Mouse (Mus musculus) heart, embryonic 14.5 days (tissue): ENCODE results near the gene Lasp1. TPM values are rescaled to one million over a fixed set of nuclear protein-coding genes. Genes with fewer than 3 reads are reported as not detected.
"Not testable (repeated sequence)": the region's sequence is repeated elsewhere in the genome, so short reads cannot be mapped to it uniquely, and the experiment has no call there.

Experiments
- ATAC-seq: fragments of 200-750 bp; cut with Nextera tagmentation; 2 replicates; pipeline ENCODE4 v1.8.0; 2017; ENCODE audit warnings: low read depth, moderate TSS enrichment; ENCODE audit not compliant: insufficient number of reproducible peaks, insufficient read depth, low FRiP score
- H3K27ac ChIP-seq, 2 experiments: fragments of 200-500 bp in 1 of 2; fragments of 300-500 bp in 1 of 2; sonication (generic) in 1 of 2; replicated peaks in 1 of 2; 2 replicates each; pipeline ENCODE4 v1.5.1; 2012 to 2014; ENCODE audit warnings: low read depth in 2 of 2, low read length in 2 of 2, control low read depth in 1 of 2, mild to moderate bottlenecking in 1 of 2, mixed read lengths in 1 of 2; ENCODE audit not compliant: control insufficient read depth in 1 of 2, insufficient read depth in 1 of 2
- H3K27me3 ChIP-seq: fragments of 300-500 bp; sonication (generic); 2 replicates; pipeline ENCODE4 v1.6.1; 2014; ENCODE audit warnings: mild to moderate bottlenecking, low read length, control low read depth; ENCODE audit not compliant: control insufficient read depth, insufficient read depth
- H3K36me3 ChIP-seq: fragments of 300-500 bp; sonication (generic); 2 replicates; pipeline ENCODE4 v1.6.1; 2014; ENCODE audit warnings: mild to moderate bottlenecking, control low read depth, low read length, mixed read lengths; ENCODE audit not compliant: control insufficient read depth, insufficient read depth
- H3K4me1 ChIP-seq, 2 experiments: fragments of 200-500 bp in 1 of 2; fragments of 300-500 bp in 1 of 2; sonication (generic) in 1 of 2; 2 replicates each; pipeline ENCODE4 v1.6.1; 2012 to 2014; ENCODE audit warnings: low read length in 2 of 2, control low read depth in 1 of 2, mixed read lengths in 1 of 2; ENCODE audit not compliant: control insufficient read depth in 2 of 2, insufficient read depth in 2 of 2
- H3K4me2 ChIP-seq: fragments of 300-500 bp; sonication (generic); 2 replicates; pipeline ENCODE4 v1.6.1; 2014; ENCODE audit warnings: mild to moderate bottlenecking, low read length
- H3K4me3 ChIP-seq, 2 experiments: fragments of 200-500 bp in 1 of 2; fragments of 300-500 bp in 1 of 2; sonication (generic) in 1 of 2; 2 replicates each; pipeline ENCODE4 v1.5.1; 2012 to 2014; ENCODE audit warnings: low read length in 2 of 2, mild to moderate bottlenecking in 2 of 2, control low read depth in 1 of 2, low read depth in 1 of 2, moderate library complexity in 1 of 2; ENCODE audit not compliant: control insufficient read depth in 1 of 2, insufficient read depth in 1 of 2
- H3K9ac ChIP-seq: fragments of 300-500 bp; sonication (generic); 2 replicates; pipeline ENCODE4 v1.6.1; 2014; ENCODE audit warnings: mild to moderate bottlenecking, low read length
- H3K9me3 ChIP-seq: fragments of 300-500 bp; sonication (generic); 2 replicates; pipeline ENCODE4 v1.6.1; 2016; ENCODE audit warnings: low read length, control low read depth; ENCODE audit not compliant: control insufficient read depth
- WGBS: fragments of 180-500 bp; shearing (Covaris S2); extraction: QIAGEN DNeasy Blood & Tissue Kit; methylation state at CpG from one replicate; pipeline ENCODE4 v1.1.7; 2014; 5-methylcytosine and 5-hydroxymethylcytosine counted together
- polyA plus RNA-seq: library from polyadenylated mRNA; unstranded; fragments of >200 nt; fragmentation: Nextera tagmentation; extraction: Ambion mirVana; gene quantifications from 2 replicates; pipeline ENCODE4 v1.2.1, GENCODE M21; 2014

The Lasp1 gene
- polyA plus RNA-seq, 1 experiment from 2014 or later = 28.1 TPM

- WGBS = 67% methylated on average over 2 of the region's 2 CpGs
- H3K4me3 ChIP-seq = no peak overlapping the region
- no peak overlapping the region for H3K4me2 ChIP-seq
- H3K9ac ChIP-seq = no peak overlapping the region
- ATAC-seq = no peak
- no peak overlapping the region for H3K27ac ChIP-seq
- H3K27me3 ChIP-seq = no peaks in the 10 kb centered on the region
- no peaks in the 10 kb centered on the region for H3K9me3 ChIP-seq
- no peaks in the 10 kb centered on the region for H3K4me1 ChIP-seq
- no peaks in the 10 kb centered on the region for H3K36me3 ChIP-seq
These were observed 63.3 kb downstream of the Lasp1 start for GRCm38 (mm10) chr11:97862148-97862547.

GRCm38 (mm10) chr11:97865421-97865820, 66.6 kb downstream of the Lasp1 start:
- ATAC-seq = no peak
- 83% methylated on average over 5 of the region's 5 CpGs for WGBS

GRCm38 (mm10) chr11:97866091-97866888, 67.5 kb downstream of the Lasp1 start:
- no peak overlapping the region for H3K27ac ChIP-seq
- no peaks in the 10 kb centered on the region for H3K4me1 ChIP-seq
- no peak overlapping the region for H3K4me3 ChIP-seq
- no peaks in the 10 kb centered on the region for H3K9me3 ChIP-seq
- H3K36me3 ChIP-seq = no peaks in the 10 kb centered on the region
- no peak overlapping the region for H3K9ac ChIP-seq
- no peak overlapping the region for H3K4me2 ChIP-seq
- ATAC-seq = no peak
- 90% methylated on average over 3 of the region's 3 CpGs for WGBS
- no peaks in the 10 kb centered on the region for H3K27me3 ChIP-seq

More at GRCm38 (mm10) chr11:97865421-97865820, 66.6 kb downstream of the Lasp1 start:
- H3K27ac ChIP-seq = no peak overlapping the region
- H3K4me3 ChIP-seq = no peak overlapping the region
- H3K36me3 ChIP-seq = no peaks in the 10 kb centered on the region
- H3K4me1 ChIP-seq = no peaks in the 10 kb centered on the region
- no peak overlapping the region for H3K4me2 ChIP-seq
- no peaks in the 10 kb centered on the region for H3K9me3 ChIP-seq
- no peak overlapping the region for H3K9ac ChIP-seq
- H3K27me3 ChIP-seq = no peaks in the 10 kb centered on the region

GRCm38 (mm10) chr11:97867591-97867990, 68.8 kb downstream of the Lasp1 start:
- Histone ChIP-seq H3K9me3 (no peaks in the 10 kb centered on the region), H3K27ac (no peak overlapping the region), H3K4me3 (no peak overlapping the region), H3K4me2 (no peak overlapping the region), H3K36me3 (no peaks in the 10 kb centered on the region), H3K27me3 (no peaks in the 10 kb centered on the region), H3K4me1 (no peaks in the 10 kb centered on the region), H3K9ac (no peak overlapping the region)
- ATAC-seq = no peak
- WGBS = 89% methylated on average over 3 of the region's 3 CpGs

- H3K9me3 ChIP-seq, H3K4me2 ChIP-seq, H3K36me3 ChIP-seq, H3K9ac ChIP-seq, H3K4me1 ChIP-seq, H3K27me3 ChIP-seq, ATAC-seq, H3K27ac ChIP-seq, H3K4me3 ChIP-seq: not testable (repeated sequence)
- 88% methylated on average over 4 of the region's 5 CpGs for WGBS
These were observed 73.6 kb downstream of the Lasp1 start for GRCm38 (mm10) chr11:97872378-97872777.

GRCm38 (mm10) chr11:97874396-97874795, 75.6 kb downstream of the Lasp1 start:
- WGBS = 86% methylated on average over 1 of the region's 1 CpGs

GRCm38 (mm10) chr11:97877341-97877740, 78.5 kb downstream of the Lasp1 start:
- no peak for ATAC-seq
- Histone ChIP-seq H3K4me3 (no peak overlapping the region), H3K27me3 (no peaks in the 10 kb centered on the region), H3K36me3 (no peaks in the 10 kb centered on the region), H3K4me2 (no peak overlapping the region), H3K9me3 (no peaks in the 10 kb centered on the region), H3K27ac (no peak overlapping the region), H3K9ac (no peak overlapping the region), H3K4me1 (no peaks in the 10 kb centered on the region)
- WGBS = 71% methylated on average over 2 of the region's 2 CpGs

More at GRCm38 (mm10) chr11:97874396-97874795, 75.6 kb downstream of the Lasp1 start:
- H3K4me2 ChIP-seq = no peak overlapping the region
- H3K36me3 ChIP-seq = no peaks in the 10 kb centered on the region
- no peak overlapping the region for H3K27ac ChIP-seq
- H3K9me3 ChIP-seq = no peaks in the 10 kb centered on the region
- H3K4me3 ChIP-seq = no peak overlapping the region
- no peaks in the 10 kb centered on the region for H3K4me1 ChIP-seq
- no peak for ATAC-seq
- H3K9ac ChIP-seq = no peak overlapping the region
- H3K27me3 ChIP-seq = no peaks in the 10 kb centered on the region

- H3K9ac ChIP-seq = no peak overlapping the region
- no peak for ATAC-seq
- no peak overlapping the region for H3K4me2 ChIP-seq
- H3K4me3 ChIP-seq = no peak overlapping the region
- no peaks in the 10 kb centered on the region for H3K4me1 ChIP-seq
- H3K27me3 ChIP-seq = no peaks in the 10 kb centered on the region
- 80% methylated on average over 4 of the region's 4 CpGs for WGBS
- H3K36me3 ChIP-seq = no peaks in the 10 kb centered on the region
- H3K9me3 ChIP-seq = peaks cover 5% of the 10 kb centered on the region; the same call in 1 of the 2 replicates
- no peak overlapping the region for H3K27ac ChIP-seq
These were observed 81.6 kb downstream of the Lasp1 start for GRCm38 (mm10) chr11:97880362-97880761.
